Mouse (Mus musculus) cerebellum, adult 2 months (tissue): ENCODE results near the gene Slc16a10.

Experiments
- CTCF ChIP-seq: fragments of 200-500 bp; IDR thresholded peaks from 2 replicates; pipeline ENCODE4 v1.5.1; 2011; ENCODE audit warnings: low read depth, mild to moderate bottlenecking, control low read depth, low read length, moderate library complexity, borderline replicate concordance; ENCODE audit not compliant: insufficient read depth
- POLR2A ChIP-seq: fragments of 200-500 bp; IDR thresholded peaks from 2 replicates; pipeline ENCODE4 v1.6.1; 2011; ENCODE audit warnings: low read length, control low read depth, borderline replicate concordance; ENCODE audit not compliant: insufficient read depth

GRCm38 (mm10) chr10:40180011-40180410 is 38.0 kb upstream of the Slc16a10 start:
- no peak for TF ChIP-seq POLR2A
- no peak for TF ChIP-seq CTCF
